Mouse (Mus musculus): Measurements from ENCODE around the gene Tbc1d22a.

GRCm38 (mm10) chr15:86503413-86503812 lies 289.2 kb downstream of the Tbc1d22a start:
- TF ChIP-seq CTCF (IDR thresholded peaks at IDR 0.05; ENCODE audit: control insufficient read depth, insufficient read depth, low read length) (no peak), POLR2A (IDR thresholded peaks at IDR 0.05; ENCODE audit: borderline replicate concordance, control insufficient read depth, low read depth, low read length) (no peak)

Data from bone marrow, adult 2 months (tissue).